Comparison of ENCODE assay signal across 19 mouse cellular contexts in genomic region chr17:67625431-67625830, GRCm38 (mm10). TPM values are rescaled to one million over a fixed set of nuclear protein-coding genes. Genes with fewer than 3 reads are reported as not detected.
DNase-seq lines count a peak whose midpoint lies in the region; TF ChIP-seq lines count a peak whose summit lies in the region.
"Had no signal": no experiment of that assay in that cellular context is flagged by ENCODE, and none has a peak within 500 bp of the region (broad histone marks: within the 10 kb centered on the region; RNA-seq: fewer than 3 reads in every experiment).

No protein-coding gene starts in this region.

- H3K4me1 ChIP-seq in embryonic fibroblast, embryonic 13.5 days (ENCODE audit: control insufficient read depth, insufficient read depth, low read length) = peaks cover 4% of the 10 kb centered on the region; the same call in 1 of the 2 replicates

- no peak for TF ChIP-seq CTCF in embryonic fibroblast, embryonic 13.5 days (IDR thresholded peaks at IDR 0.05; ENCODE audit: borderline replicate concordance, insufficient read depth, low read length)

- no peak overlapping the region for H3K4me3 ChIP-seq in embryonic fibroblast, embryonic 13.5 days (ENCODE audit: insufficient read depth, low read length)
- H3K4me3 ChIP-seq: limb, embryonic 12.5 days; midbrain, embryonic 12.5 days had no signal

- peak; percentile 8 to 13 for DNase-seq in cerebellum, postnatal 14 days
- DNase-seq in cerebellum, adult 8-10 months = no peak
- peak; percentile 74 for DNase-seq in 3134 (ENCODE audit: extremely low read depth, insufficient read length, low spot score)
- peak; percentile 67 to 79 for DNase-seq in heart, adult 9 months (ENCODE audit: low spot score in 2 of 2)
- no peak for DNase-seq in left cerebral cortex, adult 11 months (ENCODE audit: low spot score)
- no peak for DNase-seq in layer of hippocampus, postnatal 14 days (ENCODE audit: low spot score in 2 of 2)
- DNase-seq in Muller cell, postnatal 12 days (ENCODE audit: inconsistent ontology term) = no peak
- DNase-seq: cerebellum, postnatal 36 days; kidney, postnatal 14 days; lung, embryonic 14.5 days had no signal

- H3K27ac ChIP-seq in embryonic fibroblast, embryonic 13.5 days (ENCODE audit: insufficient read depth, low read length) = 0 out of 2 replicates have a peak overlapping the region, but pooled peaks have one; percentile 23
- H3K27ac ChIP-seq: limb, embryonic 12.5 days; midbrain, embryonic 12.5 days had no signal

- TF ChIP-seq POLR2A in embryonic fibroblast, embryonic 13.5 days (IDR thresholded peaks at IDR 0.05; ENCODE audit: low read depth, low read length) = no peak

RNA-seq across cellular contexts. Expression of gene Lrrc30, which starts 7.1 kb away (rescaled TPM):
- not detected in 2 replicates for polyA plus RNA-seq in embryonic fibroblast, embryonic 13.5 days (2011; ENCODE audit: insufficient read length, low read depth, missing spikeins)
- total RNA-seq in layer of hippocampus, postnatal 14 days (2021) = not detected
- total RNA-seq: layer of hippocampus, postnatal 25 days; MEL had no signal
- polyA plus RNA-seq: activated CD4-positive, CD25-positive, alpha-beta regulatory T cell, adult 4 months; forebrain, embryonic 16.5 days; intestine, embryonic 14.5 days; lung, embryonic 14.5 days; midbrain, embryonic 12.5 days; neural tube, embryonic 14.5 days had no signal

Comparison
In these comparisons a context has a peak if more than half of its experiments do, and no peak if none do; other contexts are left out.
1. DNase-seq: peak in cerebellum, postnatal 14 days (2 of 2), 3134 (single experiment) and heart, adult 9 months (2 of 2); none in cerebellum, adult 8-10 months (single experiment), left cerebral cortex, adult 11 months (single experiment), layer of hippocampus, postnatal 14 days (0 of 2) and Muller cell, postnatal 12 days (single experiment).